ENCODE assay signal across 23 mouse cellular contexts in genomic region chr2:28605789-28606541, GRCm38 (mm10). TPM values are rescaled to one million over a fixed set of nuclear protein-coding genes. Genes with fewer than 3 reads are reported as not detected.
DNase-seq lines count a peak whose midpoint lies in the region; ATAC-seq and TF ChIP-seq lines count a peak whose summit lies in the region.
"Had no signal": no experiment of that assay in that cellular context is flagged by ENCODE, and none has a peak within 500 bp of the region (broad histone marks: within the 10 kb centered on the region; RNA-seq: fewer than 3 reads in every experiment).

No protein-coding gene starts in this region.

- TF ChIP-seq CTCF in midbrain, postnatal 0 days (IDR thresholded peaks at IDR 0.05) = no peak

- no peaks in the 10 kb centered on the region for H3K27me3 ChIP-seq in heart, embryonic 10.5 days (ENCODE audit: insufficient read depth, poor library complexity, severe bottlenecking)
- no peaks in the 10 kb centered on the region for H3K27me3 ChIP-seq in midbrain, postnatal 0 days (ENCODE audit: insufficient read depth, low read length)
- H3K27me3 ChIP-seq in midbrain, embryonic 15.5 days (replicated peaks) = no peaks in the 10 kb centered on the region
- H3K27me3 ChIP-seq in liver, embryonic 13.5 days = no peaks in the 10 kb centered on the region
- H3K27me3 ChIP-seq: hindbrain, embryonic 15.5 days; limb, embryonic 15.5 days; midbrain, embryonic 13.5 days had no signal

- no peak for DNase-seq in heart, embryonic 10.5 days (ENCODE audit: low spot score)
- no peak for DNase-seq in heart, postnatal 14 days
- peak; percentile 9 for DNase-seq in midbrain, postnatal 0 days (ENCODE audit: low spot score)
- DNase-seq in liver, embryonic 13.5 days = no peak
- no peak for DNase-seq in embryo, embryonic 10.5 days (ENCODE audit: low spot score)
- DNase-seq in adrenal gland, postnatal 14 days = no peak
- no peak for DNase-seq in lung, adult 18-20 months
- DNase-seq: adrenal gland, postnatal 10 days; cerebellum, adult 9-10 months; heart, adult 2 months; kidney, adult 8-10 months; thymus, postnatal 25 days had no signal

- intact Hi-C loops in heart, postnatal 14 days (cut with DNase I) = no loop called here

- H3K27ac ChIP-seq in heart, embryonic 10.5 days = peak overlapping the region; percentile 3; the same call in 1 of the 2 replicates
- H3K27ac ChIP-seq in midbrain, postnatal 0 days (ENCODE audit: low read depth, low read length) = no peak overlapping the region
- no peak overlapping the region for H3K27ac ChIP-seq in midbrain, embryonic 15.5 days
- peak overlapping the region; percentile 89 for H3K27ac ChIP-seq in liver, embryonic 13.5 days
- H3K27ac ChIP-seq: embryonic facial prominence, embryonic 10.5 days; heart, adult 2 months; hindbrain, embryonic 15.5 days; layer of hippocampus, adult 2 months; limb, embryonic 15.5 days; midbrain, embryonic 13.5 days had no signal

- no peak overlapping the region for H3K4me2 ChIP-seq in midbrain, postnatal 0 days (ENCODE audit: low read depth, low read length, poor library complexity, severe bottlenecking)
- no peak overlapping the region for H3K4me2 ChIP-seq in midbrain, embryonic 15.5 days
- H3K4me2 ChIP-seq in liver, embryonic 13.5 days = no peak overlapping the region
- H3K4me2 ChIP-seq: hindbrain, embryonic 15.5 days; limb, embryonic 15.5 days; midbrain, embryonic 13.5 days had no signal

- H3K9me3 ChIP-seq in heart, embryonic 10.5 days = no peaks in the 10 kb centered on the region
- H3K9me3 ChIP-seq in midbrain, postnatal 0 days (ENCODE audit: low read length) = no peaks in the 10 kb centered on the region
- no peaks in the 10 kb centered on the region for H3K9me3 ChIP-seq in midbrain, embryonic 15.5 days
- no peaks in the 10 kb centered on the region for H3K9me3 ChIP-seq in liver, embryonic 13.5 days (replicated peaks)
- H3K9me3 ChIP-seq: embryonic facial prominence, embryonic 10.5 days; hindbrain, embryonic 15.5 days; limb, embryonic 15.5 days; midbrain, embryonic 13.5 days had no signal

- WGBS in heart, embryonic 10.5 days = 80% methylated on average over 14 of the region's 14 CpGs
- 58% methylated on average over 14 of the region's 14 CpGs for WGBS in midbrain, postnatal 0 days
- WGBS in midbrain, embryonic 15.5 days = 63% methylated on average over 14 of the region's 14 CpGs
- 49% methylated on average over 14 of the region's 14 CpGs for WGBS in liver, embryonic 13.5 days (ENCODE audit: insufficient replicate concordance)

- H3K36me3 ChIP-seq in heart, embryonic 10.5 days = no peaks in the 10 kb centered on the region
- H3K36me3 ChIP-seq in midbrain, postnatal 0 days (ENCODE audit: insufficient read depth, low read length) = peaks cover 8% of the 10 kb centered on the region; the same call in 1 of the 2 replicates
- H3K36me3 ChIP-seq in midbrain, embryonic 15.5 days (replicated peaks) = no peaks in the 10 kb centered on the region
- H3K36me3 ChIP-seq in liver, embryonic 13.5 days = peaks cover 37% of the 10 kb centered on the region
- H3K36me3 ChIP-seq: embryonic facial prominence, embryonic 10.5 days; hindbrain, embryonic 15.5 days; limb, embryonic 15.5 days; midbrain, embryonic 13.5 days had no signal

- peaks cover 37% of the 10 kb centered on the region for H3K4me1 ChIP-seq in heart, embryonic 10.5 days
- H3K4me1 ChIP-seq in midbrain, postnatal 0 days (ENCODE audit: insufficient read depth, low read length) = no peaks in the 10 kb centered on the region
- no peaks in the 10 kb centered on the region for H3K4me1 ChIP-seq in midbrain, embryonic 15.5 days
- peaks cover 93% of the 10 kb centered on the region for H3K4me1 ChIP-seq in liver, embryonic 13.5 days (replicated peaks)
- H3K4me1 ChIP-seq: hindbrain, embryonic 15.5 days; midbrain, embryonic 13.5 days had no signal

- no peak for ATAC-seq in midbrain, postnatal 0 days (ENCODE audit: low FRiP score)
- no peak for ATAC-seq in midbrain, embryonic 15.5 days (replicated peaks)
- ATAC-seq in liver, embryonic 13.5 days (ENCODE audit: low read depth) = no peak
- ATAC-seq: forebrain, embryonic 16.5 days; midbrain, embryonic 13.5 days had no signal

- H3K9ac ChIP-seq in midbrain, postnatal 0 days (replicated peaks; ENCODE audit: low read length, poor library complexity, severe bottlenecking) = no peak overlapping the region
- H3K9ac ChIP-seq in midbrain, embryonic 15.5 days = no peak overlapping the region
- H3K9ac ChIP-seq in liver, embryonic 13.5 days = peak overlapping the region; percentile 40; the same call in 1 of the 2 replicates
- H3K9ac ChIP-seq: hindbrain, embryonic 15.5 days; limb, embryonic 15.5 days; midbrain, embryonic 13.5 days had no signal

- H3K4me3 ChIP-seq in heart, embryonic 10.5 days = no peak overlapping the region
- no peak overlapping the region for H3K4me3 ChIP-seq in midbrain, postnatal 0 days (ENCODE audit: low read depth, low read length)
- H3K4me3 ChIP-seq in midbrain, embryonic 15.5 days = no peak overlapping the region
- H3K4me3 ChIP-seq in liver, embryonic 13.5 days (replicated peaks) = no peak overlapping the region
- H3K4me3 ChIP-seq: embryonic facial prominence, embryonic 10.5 days; erythroblast, embryonic 14.5 days; heart, adult 2 months; hindbrain, embryonic 15.5 days; layer of hippocampus, adult 2 months; limb, embryonic 15.5 days; midbrain, embryonic 13.5 days had no signal

RNA-seq across cellular contexts. Expression of gene Gfi1b, which starts 15.8 kb away (rescaled TPM):
- polyA plus RNA-seq in heart, embryonic 10.5 days (2016; fragmentation: Nextera tagmentation; extraction: Ambion mirVana) = 11.0 and 12.2 TPM in 2 replicates
- not detected for total RNA-seq in heart, postnatal 14 days (2021)
- not detected in 2 replicates for total RNA-seq in midbrain, postnatal 0 days (2014; rRNA removed)
- not detected in 2 replicates for polyA plus RNA-seq in midbrain, postnatal 0 days (2015; fragmentation: Nextera tagmentation; extraction: Ambion mirVana)
- polyA plus RNA-seq in midbrain, embryonic 15.5 days (2015; fragmentation: Nextera tagmentation; extraction: Ambion mirVana) = not detected in 2 replicates
- polyA plus RNA-seq in liver, embryonic 13.5 days (2015; fragmentation: Nextera tagmentation; extraction: Ambion mirVana) = 99.2 and 109 TPM in 2 replicates
- 2.1 TPM in 1 of 2 replicates, not detected in the other for total RNA-seq in adrenal gland, postnatal 14 days (2021)
- total RNA-seq: ES-E14; gastrocnemius, adult 18-20 months; heart, adult 2 months; layer of hippocampus, adult 2 months had no signal
- polyA plus RNA-seq: forebrain, embryonic 16.5 days had no signal

RNA-seq across cellular contexts. Expression of gene Gtf3c5, which starts 22.4 kb away (rescaled TPM):
- polyA plus RNA-seq in heart, embryonic 10.5 days (2016; fragmentation: Nextera tagmentation; extraction: Ambion mirVana) = 37.0 and 45.2 TPM in 2 replicates
- total RNA-seq in heart, postnatal 14 days (2021) = 10 to 100 TPM in 1 of 2 experiments, 1 to 10 TPM in 1; 9.8 to 10.9 TPM
- total RNA-seq in midbrain, postnatal 0 days (2014; rRNA removed) = 23.3 and 26.7 TPM in 2 replicates
- 29.3 and 33.5 TPM in 2 replicates for polyA plus RNA-seq in midbrain, postnatal 0 days (2015; fragmentation: Nextera tagmentation; extraction: Ambion mirVana)
- polyA plus RNA-seq in midbrain, embryonic 15.5 days (2015; fragmentation: Nextera tagmentation; extraction: Ambion mirVana) = 48.2 and 49.2 TPM in 2 replicates
- 16.9 and 19.3 TPM in 2 replicates for polyA plus RNA-seq in liver, embryonic 13.5 days (2015; fragmentation: Nextera tagmentation; extraction: Ambion mirVana)
- total RNA-seq in adrenal gland, postnatal 14 days (2021) = 18.7 and 18.9 TPM in 2 replicates

RNA-seq across cellular contexts. Expression of gene Tsc1, which starts 35.1 kb away (rescaled TPM):
- polyA plus RNA-seq in heart, embryonic 10.5 days (2016; fragmentation: Nextera tagmentation; extraction: Ambion mirVana) = 17.8 and 23.8 TPM in 2 replicates
- total RNA-seq in heart, postnatal 14 days (2021) = 10 to 100 TPM; 19.4 to 20.4 TPM
- 41.3 and 42.9 TPM in 2 replicates for total RNA-seq in midbrain, postnatal 0 days (2014; rRNA removed)
- polyA plus RNA-seq in midbrain, postnatal 0 days (2015; fragmentation: Nextera tagmentation; extraction: Ambion mirVana) = 19.5 and 22.9 TPM in 2 replicates
- 38.6 and 40.3 TPM in 2 replicates for polyA plus RNA-seq in midbrain, embryonic 15.5 days (2015; fragmentation: Nextera tagmentation; extraction: Ambion mirVana)
- polyA plus RNA-seq in liver, embryonic 13.5 days (2015; fragmentation: Nextera tagmentation; extraction: Ambion mirVana) = 7.8 and 8.4 TPM in 2 replicates
- total RNA-seq in adrenal gland, postnatal 14 days (2021) = 16.5 and 19.3 TPM in 2 replicates

RNA-seq across cellular contexts. Expression of gene Cel, which starts 42.8 kb away (rescaled TPM):
- not detected in 2 replicates for polyA plus RNA-seq in heart, embryonic 10.5 days (2016; fragmentation: Nextera tagmentation; extraction: Ambion mirVana)
- not detected for total RNA-seq in heart, postnatal 14 days (2021)
- not detected in 2 replicates for total RNA-seq in midbrain, postnatal 0 days (2014; rRNA removed)
- polyA plus RNA-seq in midbrain, postnatal 0 days (2015; fragmentation: Nextera tagmentation; extraction: Ambion mirVana) = not detected in 2 replicates
- polyA plus RNA-seq in midbrain, embryonic 15.5 days (2015; fragmentation: Nextera tagmentation; extraction: Ambion mirVana) = 0.10 and 0.13 TPM in 2 replicates
- polyA plus RNA-seq in liver, embryonic 13.5 days (2015; fragmentation: Nextera tagmentation; extraction: Ambion mirVana) = 0.05 and 0.34 TPM in 2 replicates
- total RNA-seq in adrenal gland, postnatal 14 days (2021) = 0.15 TPM in 1 of 2 replicates, not detected in the other
- total RNA-seq: ES-E14; heart, adult 2 months; layer of hippocampus, adult 2 months had no signal
- polyA plus RNA-seq: embryonic facial prominence, embryonic 10.5 days; erythroblast, embryonic 14.5 days; forebrain, embryonic 16.5 days; heart, adult 2 months; heart, postnatal 0 days; limb, embryonic 15.5 days had no signal

Comparison
In these comparisons a context has a peak if more than half of its experiments do, and no peak if none do; other contexts are left out.
1. H3K27ac ChIP-seq: peak in heart, embryonic 10.5 days (single experiment) and liver, embryonic 13.5 days (single experiment); none in midbrain, postnatal 0 days (single experiment) and midbrain, embryonic 15.5 days (single experiment).
2. RNA of gene Gfi1b, which starts 15.8 kb away (polyA plus RNA-seq): 99.2 to 109 TPM in liver, embryonic 13.5 days and 11.0 to 12.2 TPM in heart, embryonic 10.5 days; not detected in midbrain, postnatal 0 days and not detected in midbrain, embryonic 15.5 days; every median in the first group is over 10 times any median in the second.